Mouse (Mus musculus): Measurements from ENCODE around the gene Ssr2. TPM values are rescaled to one million over a fixed set of nuclear protein-coding genes. Genes with fewer than 3 reads are reported as not detected.
A peak's percentile ranks its signal among the peaks of the same experiment; 100 is the strongest.
"Not testable (repeated sequence)": the region's sequence is repeated elsewhere in the genome, so short reads cannot be mapped to it uniquely, and the experiment has no call there.

Gene Ssr2
- polyA plus RNA-seq, 2 experiments from 2014 or later, result 163 to 193 TPM

DNA sequence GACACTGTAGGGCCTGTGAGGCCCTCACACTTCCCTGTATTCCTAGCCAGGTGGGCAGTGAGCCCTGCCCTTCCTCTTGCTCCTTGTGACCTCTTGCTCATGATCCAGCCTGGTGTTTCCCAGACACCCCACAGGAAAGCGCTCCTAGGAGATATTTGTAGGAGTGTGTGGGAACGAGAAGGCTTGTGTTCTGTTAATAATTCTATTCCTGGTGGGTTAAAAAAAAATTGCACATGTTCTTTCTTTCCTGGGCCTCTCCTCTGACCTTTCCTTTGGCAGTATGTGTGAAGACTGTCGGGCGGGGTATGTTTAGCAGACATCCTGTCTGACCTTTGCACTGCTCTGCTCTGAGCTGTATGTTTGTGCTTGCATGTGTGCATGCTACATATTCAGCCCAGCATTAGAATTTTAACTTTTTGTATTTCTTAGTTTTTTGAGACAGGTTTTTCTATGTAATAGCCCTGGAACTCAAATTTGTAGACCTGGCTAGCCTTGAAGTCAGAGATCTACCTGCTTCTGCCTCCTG lies 9.1 kb upstream of the Ssr2 start:
- no peak for ATAC-seq

DNA sequence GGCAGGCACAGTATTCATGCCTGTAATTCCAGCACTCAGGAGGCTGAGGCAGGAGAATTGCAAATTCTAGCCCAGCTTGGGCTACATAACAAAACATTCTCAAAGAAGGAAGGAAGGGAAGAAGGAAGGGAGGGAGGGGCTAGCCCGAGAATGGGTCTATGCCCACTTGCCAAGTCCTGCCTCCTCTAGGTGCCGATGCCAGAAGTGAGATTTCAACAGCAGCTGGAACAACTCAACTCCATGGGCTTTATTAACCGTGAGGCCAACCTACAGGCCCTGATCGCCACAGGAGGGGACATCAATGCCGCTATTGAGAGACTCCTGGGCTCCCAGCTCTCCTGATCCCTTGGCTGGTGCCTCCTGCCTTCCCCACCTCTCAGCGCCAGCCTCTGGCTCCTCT lies 7.8 kb upstream of the Ssr2 start:
- ATAC-seq, result no peak

GRCm38 (mm10) chr3:88568615-88569014 lies 7.1 kb upstream of the Ssr2 start:
- no peak for ATAC-seq

DNA sequence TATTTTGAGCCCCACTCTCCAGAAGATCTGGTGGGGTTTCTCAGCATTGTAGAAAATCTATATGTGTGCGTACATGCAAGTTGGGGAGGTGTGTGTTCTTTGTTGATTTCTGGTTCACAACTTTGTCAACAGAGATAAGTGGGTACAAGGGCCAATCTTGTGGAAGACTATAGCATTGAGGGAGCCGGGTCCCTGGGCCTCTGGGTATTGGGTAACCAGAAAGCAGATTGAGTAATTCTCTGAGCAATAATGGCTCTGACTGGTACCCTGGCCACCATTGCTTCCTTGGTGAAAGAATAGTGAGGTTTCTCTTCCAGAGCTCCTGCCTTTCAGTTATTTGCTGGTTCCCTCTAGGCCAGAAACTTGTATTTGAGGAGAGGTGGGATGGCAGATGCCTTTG lies 6.6 kb upstream of the Ssr2 start:
- no peak for ATAC-seq

DNA sequence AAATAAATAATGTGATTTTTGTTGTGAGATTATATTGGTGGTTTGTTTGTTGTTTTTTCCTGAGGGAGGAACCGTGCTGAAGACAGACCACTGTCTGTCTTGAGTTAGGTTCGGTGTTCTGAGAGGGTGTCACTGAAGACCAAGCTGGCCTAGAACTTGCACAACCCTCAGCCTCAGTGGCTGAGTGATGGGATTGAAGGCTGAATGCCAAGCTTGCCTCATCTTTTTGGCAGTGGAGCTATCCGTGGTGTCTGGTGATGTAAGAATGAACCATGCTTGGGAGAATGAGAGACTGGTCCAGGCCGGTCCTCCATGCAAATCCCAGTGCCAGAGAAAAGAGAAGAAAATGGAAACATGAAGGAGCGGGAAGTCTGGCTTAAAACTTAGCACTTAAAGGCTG lies 6.0 kb upstream of the Ssr2 start:
- ATAC-seq, result no peak

DNA sequence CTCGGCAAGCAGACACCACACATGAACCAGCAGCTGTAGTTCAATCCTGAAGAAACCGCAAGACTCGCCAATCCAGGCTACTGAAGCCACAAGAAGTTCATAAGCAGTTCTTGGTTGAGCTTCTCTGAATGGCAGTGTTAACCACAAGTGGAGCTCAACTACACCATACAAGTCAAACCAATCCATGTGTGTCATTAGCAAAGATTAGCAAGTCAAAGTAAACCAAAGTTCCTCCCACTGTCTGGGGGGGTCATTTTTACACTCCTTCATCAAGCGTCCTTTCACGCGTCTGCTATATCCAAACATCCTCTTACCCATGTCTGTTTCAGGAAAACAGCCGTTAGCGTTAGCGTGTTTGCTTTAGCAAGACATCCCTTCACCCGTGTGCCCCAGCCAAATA lies 5.3 kb upstream of the Ssr2 start:
- no peak for ATAC-seq

GRCm38 (mm10) chr3:88571856-88572255 lies 3.8 kb upstream of the Ssr2 start:
- ATAC-seq, result no peak

- ATAC-seq, result no peak
Measured at GRCm38 (mm10) chr3:88572835-88573234, 2.8 kb upstream of the Ssr2 start.

DNA sequence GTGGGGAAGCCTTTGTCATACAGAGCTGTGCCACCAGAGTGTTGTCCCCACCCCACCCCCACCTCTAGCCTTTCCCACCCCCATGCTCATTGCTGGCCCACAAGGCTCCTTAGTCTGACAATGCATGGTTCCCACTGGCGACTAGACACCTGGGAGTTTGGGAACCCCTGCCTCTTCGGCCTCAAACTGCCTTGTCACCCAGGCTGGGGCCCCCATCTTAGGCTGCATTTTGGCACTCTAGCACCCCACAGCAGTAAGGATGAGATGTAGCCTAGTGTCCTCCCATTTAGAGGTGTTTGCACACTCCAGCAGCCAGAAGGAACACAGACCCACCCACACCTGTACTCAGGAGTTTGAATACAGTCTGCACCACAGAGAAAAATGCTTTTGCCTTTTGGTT lies 1.9 kb upstream of the Ssr2 start:
- ATAC-seq, result no peak

- ATAC-seq, result not testable (repeated sequence)
Measured at GRCm38 (mm10) chr3:88577846-88578245, 2.2 kb downstream of the Ssr2 start.

DNA sequence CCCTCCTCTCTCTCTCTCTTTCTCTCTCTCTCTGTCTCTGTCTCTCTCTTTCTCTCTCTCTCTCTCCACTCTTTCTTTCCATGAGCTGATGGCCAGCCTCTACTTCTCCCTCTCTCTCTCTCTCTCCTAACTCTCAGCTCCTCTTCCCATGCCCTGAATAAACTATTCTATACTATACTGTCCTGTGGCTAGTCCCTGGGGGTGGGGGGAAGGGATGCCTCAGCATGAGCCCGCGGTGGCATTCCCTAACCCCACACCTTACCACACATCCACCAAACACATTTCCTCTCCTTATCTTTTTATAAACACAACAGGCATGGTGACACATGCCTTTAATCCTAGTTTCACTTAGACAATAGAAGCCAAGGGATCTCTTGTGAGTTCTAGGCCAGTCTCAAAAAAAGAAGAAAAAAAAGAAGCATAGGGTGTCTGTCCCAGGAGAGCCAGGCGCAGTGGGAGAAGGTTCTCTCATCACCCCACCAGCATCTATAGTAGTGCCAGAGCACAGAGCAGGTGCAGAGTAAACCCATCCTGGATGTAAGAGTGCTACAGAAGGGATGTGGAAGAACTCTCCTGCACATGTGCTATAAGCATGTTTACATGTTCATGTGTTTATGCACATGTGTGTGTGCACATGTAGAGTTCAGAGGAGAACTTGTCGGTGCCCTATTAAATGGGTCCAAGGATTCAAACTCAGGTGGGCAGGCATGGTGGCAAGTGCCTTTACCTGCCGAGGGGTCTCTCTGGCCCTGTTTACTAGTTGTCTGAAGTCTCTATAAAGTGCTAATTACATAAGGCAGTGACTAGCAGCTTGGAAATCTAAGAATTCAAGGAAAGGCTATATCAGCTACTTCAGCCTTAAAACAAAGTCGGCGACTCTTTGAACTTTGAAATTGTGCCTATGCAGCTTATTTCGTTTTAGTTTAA lies 3.1 kb downstream of the Ssr2 start:
- ATAC-seq, result no peak

GRCm38 (mm10) chr3:88579454-88580117 lies 3.9 kb downstream of the Ssr2 start:
- ATAC-seq, result peak; percentile 92

- no peak for ATAC-seq
Measured at GRCm38 (mm10) chr3:88585769-88586168, 10.1 kb downstream of the Ssr2 start.

DNA sequence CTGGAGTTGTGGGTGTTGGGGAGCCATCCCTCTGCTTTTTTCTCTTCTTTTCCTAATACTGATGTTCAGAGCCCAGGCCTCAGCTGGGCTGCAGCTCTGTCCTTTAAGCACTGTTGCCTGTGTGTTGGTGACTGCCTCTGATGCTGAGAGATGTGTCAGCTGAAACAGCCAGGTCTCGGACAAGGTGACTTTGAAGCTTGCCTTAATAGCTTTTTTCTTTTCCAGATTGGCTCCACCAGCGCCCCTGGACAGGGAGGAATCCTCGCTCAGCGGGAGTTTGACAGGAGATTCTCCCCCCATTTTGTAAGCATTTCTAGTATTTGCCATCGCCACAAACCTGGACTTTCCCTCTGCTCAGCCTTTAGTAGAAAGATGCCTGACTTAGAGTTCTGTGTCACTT lies 11.0 kb downstream of the Ssr2 start:
- ATAC-seq, result no peak

DNA sequence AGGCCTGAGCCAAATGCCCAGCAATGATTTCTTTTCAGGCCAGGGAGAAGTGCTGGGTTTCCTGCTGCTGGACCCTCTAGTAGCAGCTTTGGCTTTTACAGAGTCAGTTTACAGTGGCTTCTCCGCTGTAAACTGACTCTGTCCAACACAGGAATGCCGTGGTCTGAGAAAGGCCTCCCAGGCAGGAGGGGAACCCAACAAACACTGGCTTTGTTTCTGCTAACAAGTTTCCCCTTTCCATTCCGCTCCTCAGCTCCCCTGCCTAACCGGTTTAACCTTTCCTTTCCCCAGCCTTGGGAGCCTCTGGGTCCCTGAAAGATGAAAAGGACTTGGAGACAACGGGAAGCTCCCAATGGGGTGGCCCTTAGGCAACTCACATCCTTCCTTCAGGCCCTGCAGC lies 14.6 kb downstream of the Ssr2 start:
- ATAC-seq, result no peak

- no peak for ATAC-seq
Measured at GRCm38 (mm10) chr3:88591044-88591443, 15.4 kb downstream of the Ssr2 start.

- ATAC-seq, result peak; percentile 70
Measured at GRCm38 (mm10) chr3:88591950-88592731, 16.5 kb downstream of the Ssr2 start.

DNA sequence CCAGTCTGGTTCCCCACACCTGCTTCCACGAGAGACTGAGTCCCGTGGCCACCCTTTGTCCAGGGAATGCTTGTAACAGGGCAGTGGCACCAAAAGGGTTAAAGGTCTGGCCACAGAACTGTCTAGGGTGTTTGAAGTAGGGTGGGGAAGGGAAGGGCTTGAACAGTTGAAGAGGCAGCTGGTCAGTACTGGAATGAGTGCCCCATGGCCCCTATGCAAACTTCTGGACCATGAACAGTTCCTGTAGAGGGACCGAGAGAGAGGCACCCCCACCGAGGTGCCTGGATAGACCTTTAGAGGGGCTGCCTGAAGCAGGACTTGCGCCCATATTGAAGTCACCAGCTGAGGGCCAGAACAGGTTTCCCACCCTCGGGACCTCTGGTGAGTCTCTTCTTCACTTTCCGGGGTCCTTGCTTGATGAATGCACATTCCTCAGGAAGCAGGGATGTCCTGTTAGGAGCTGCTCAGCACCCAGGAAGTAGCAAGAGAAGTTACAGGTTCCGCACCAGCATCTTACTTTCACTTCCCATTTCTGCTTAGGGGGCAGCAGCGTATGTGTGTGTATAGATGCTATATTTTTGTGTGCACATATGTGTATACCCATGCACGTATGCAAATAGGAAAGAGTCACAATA lies 17.4 kb downstream of the Ssr2 start:
- ATAC-seq, result peak; percentile 64

GRCm38 (mm10) chr3:88593893-88594580 lies 18.4 kb downstream of the Ssr2 start:
- no peak for ATAC-seq

DNA sequence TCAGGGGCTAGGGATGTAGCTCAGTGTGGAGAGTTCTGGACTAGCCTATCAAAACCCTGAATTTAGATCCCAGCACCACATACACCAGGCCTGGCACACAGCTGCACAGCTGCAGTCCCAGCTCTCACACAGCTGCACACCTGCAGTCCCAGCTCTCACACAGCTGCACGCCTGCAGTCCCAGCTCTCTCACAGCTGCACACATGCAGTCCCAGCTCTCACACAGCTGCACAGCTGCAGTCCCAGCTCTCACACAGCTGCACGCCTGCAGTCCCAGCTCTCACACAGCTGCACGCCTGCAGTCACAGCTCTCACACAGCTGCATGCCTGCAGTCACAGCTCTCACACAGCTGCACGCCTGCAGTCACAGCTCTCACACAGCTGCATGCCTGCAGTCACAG lies 20.9 kb downstream of the Ssr2 start:
- ATAC-seq, result not testable (repeated sequence)

DNA sequence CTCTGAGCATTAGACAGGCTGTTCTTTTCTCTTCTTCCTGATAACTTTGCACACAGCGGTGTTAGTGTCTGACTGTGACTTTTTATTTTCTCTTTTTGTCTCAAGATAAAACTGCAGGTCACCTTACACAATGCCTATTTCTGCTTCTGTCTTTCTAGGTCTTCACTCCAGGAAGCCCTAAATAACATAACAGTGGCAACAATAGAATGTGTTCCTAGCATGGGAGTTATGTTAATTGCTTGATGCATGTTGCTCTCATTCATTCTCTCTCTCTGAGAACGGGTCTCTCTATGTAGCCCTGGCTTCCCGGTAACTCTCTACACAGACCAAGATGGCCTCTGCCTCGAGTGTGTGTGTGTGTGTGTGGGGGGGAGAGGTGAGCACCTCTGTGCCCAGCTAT lies 26.8 kb downstream of the Ssr2 start:
- no peak for ATAC-seq

DNA sequence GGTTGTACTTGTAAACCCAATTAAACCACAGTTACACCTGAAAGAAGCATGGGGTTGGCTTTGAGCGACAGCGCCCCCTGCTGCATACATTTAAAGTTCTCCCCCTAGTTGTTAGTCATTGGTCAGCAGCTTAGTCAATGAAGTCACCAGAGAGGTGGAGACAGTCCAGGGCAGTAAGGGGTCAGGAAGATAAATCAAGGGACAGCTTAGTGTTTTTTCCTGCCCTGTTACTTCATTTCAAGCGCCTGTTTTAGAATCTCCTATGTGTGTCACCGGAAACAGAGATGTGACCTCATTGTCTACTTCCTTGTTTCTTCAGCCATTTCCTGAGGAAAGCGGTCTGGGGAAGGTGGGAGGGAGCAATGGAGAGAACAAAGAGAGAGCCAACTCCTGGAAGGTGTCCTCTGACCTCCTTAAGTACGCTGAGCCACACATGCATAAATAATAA lies 28.1 kb downstream of the Ssr2 start:
- no peak for ATAC-seq
